Mouse (Mus musculus): ENCODE measurements around the gene Abcg8.

DNA sequence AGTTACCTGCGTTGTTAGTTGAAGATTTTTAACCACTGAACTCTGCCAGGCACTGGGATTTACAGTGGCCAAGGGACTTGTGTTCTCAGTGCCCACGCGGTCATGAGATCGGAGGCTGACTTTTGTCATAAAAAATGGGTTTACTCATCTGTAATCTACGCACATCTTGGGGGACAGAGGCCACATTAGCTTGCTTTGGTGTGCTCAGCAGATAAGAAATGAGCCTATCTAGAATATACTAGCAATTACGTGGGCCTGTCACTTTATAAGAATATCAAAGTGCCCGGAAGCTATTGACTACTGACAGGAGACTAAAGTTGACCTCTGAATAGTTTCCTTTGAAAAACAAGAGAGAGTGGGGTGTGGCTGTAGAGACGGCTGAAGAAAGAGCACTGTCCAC lies 17.2 kb upstream of the Abcg8 start:
- no peak for TF ChIP-seq GATA1 (IDR thresholded peaks at IDR 0.05; ENCODE audit: borderline replicate concordance, low read length)
- TF ChIP-seq FLI1 (IDR thresholded peaks at IDR 0.05; ENCODE audit: low read length), result no peak
